Mouse (Mus musculus): ENCODE data around the gene Chmp4b.

DNA sequence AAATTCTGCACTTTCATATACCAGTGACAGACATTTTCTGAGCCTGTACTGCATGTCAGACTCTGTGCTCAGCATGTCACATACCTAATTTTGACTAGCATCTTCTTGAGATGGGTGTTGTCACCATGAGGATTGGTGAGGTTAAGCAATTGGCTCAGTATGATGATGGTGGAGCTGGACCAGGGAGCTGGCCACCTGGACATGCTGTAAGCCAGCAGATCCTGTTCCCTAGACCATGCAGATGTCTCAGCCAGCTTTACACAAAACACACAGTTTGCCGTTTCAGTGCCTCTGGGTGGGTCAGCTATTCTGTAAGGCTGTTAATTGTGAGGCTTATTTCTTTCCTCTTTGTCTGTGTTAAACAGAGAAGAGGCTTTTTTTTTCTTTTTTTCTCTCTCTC lies 31.2 kb downstream of the Chmp4b start:
- TF ChIP-seq POLR2A (IDR thresholded peaks at IDR 0.05; ENCODE audit: low read depth, low read length) = no peak
- TF ChIP-seq CTCF (IDR thresholded peaks at IDR 0.05; ENCODE audit: borderline replicate concordance, insufficient read depth, low read length) = no peak
